Mouse (Mus musculus) liver, embryonic 14.5 days (tissue): Measurements from ENCODE around the gene Foxn3. TPM values are rescaled to one million over a fixed set of nuclear protein-coding genes. Genes with fewer than 3 reads are reported as not detected.

Experiments used
- ATAC-seq: fragments of 200-750 bp; cut with Nextera tagmentation; 2 replicates; pipeline ENCODE4 v1.8.0; 2017; ENCODE audit warnings: moderate number of reproducible peaks, mild to moderate bottlenecking, moderate library complexity; ENCODE audit not compliant: insufficient read depth
- DNase-seq, 3 experiments: peaks; one replicate each; pipeline ENCODE4 v3.0.0-alpha.2; 2012 to 2013; ENCODE audit warnings: low read depth in 3 of 3, low spot score in 3 of 3
- H3K27ac ChIP-seq: fragments of 300-500 bp; sonication (generic); 2 replicates; pipeline ENCODE4 v1.5.1; 2014; ENCODE audit warnings: moderate library complexity, mild to moderate bottlenecking, control low read depth, inconsistent platforms
- H3K27me3 ChIP-seq: fragments of 300-500 bp; sonication (generic); 2 replicates; pipeline ENCODE4 v1.6.1; 2014; ENCODE audit warnings: mild to moderate bottlenecking, low read length, moderate library complexity; ENCODE audit not compliant: control insufficient read depth, insufficient read depth
- H3K36me3 ChIP-seq: fragments of 300-500 bp; sonication (generic); replicated peaks from 2 replicates; pipeline ENCODE4 v1.6.1; 2014; ENCODE audit warnings: low read depth; ENCODE audit not compliant: control insufficient read depth, insufficient read depth
- H3K4me1 ChIP-seq, 2 experiments: fragments of 200-500 bp in 1 of 2; fragments of 300-500 bp in 1 of 2; sonication (generic) in 1 of 2; replicated peaks; 2 replicates each; pipeline ENCODE4 v1.6.1; 2012 to 2014; ENCODE audit warnings: antibody characterized with exemption in 1 of 2, inconsistent platforms in 1 of 2, low read length in 1 of 2; ENCODE audit not compliant: control insufficient read depth in 2 of 2, insufficient read depth in 2 of 2
- H3K4me2 ChIP-seq: fragments of 300-500 bp; sonication (generic); 2 replicates; pipeline ENCODE4 v1.6.1; 2014; ENCODE audit warnings: low read depth, mild to moderate bottlenecking, control low read depth, moderate library complexity
- H3K4me3 ChIP-seq, 2 experiments: fragments of 200-500 bp in 1 of 2; fragments of 300-500 bp in 1 of 2; sonication (generic) in 1 of 2; 2 replicates each; pipeline ENCODE4 v1.5.1; 2012 to 2014; ENCODE audit warnings: low read depth in 2 of 2, low read length in 2 of 2, mild to moderate bottlenecking in 2 of 2, control low read depth in 1 of 2, inconsistent platforms in 1 of 2, moderate library complexity in 1 of 2; ENCODE audit not compliant: insufficient read depth in 1 of 2
- H3K9ac ChIP-seq: fragments of 300-500 bp; sonication (generic); replicated peaks from 2 replicates; pipeline ENCODE4 v1.6.1; 2014; ENCODE audit warnings: mild to moderate bottlenecking, control low read depth, moderate library complexity
- H3K9me3 ChIP-seq: fragments of 300-500 bp; sonication (generic); 2 replicates; pipeline ENCODE4 v1.6.1; 2016; ENCODE audit warnings: low read length, mixed read lengths; ENCODE audit not compliant: control insufficient read depth
- CTCF ChIP-seq: IDR thresholded peaks from 2 replicates; pipeline ENCODE4 v1.5.1; 2016; ENCODE audit warnings: antibody characterized with exemption, low read depth, control low read depth
- EP300 ChIP-seq: IDR thresholded peaks from 2 replicates; pipeline ENCODE4 v1.6.1; 2016; ENCODE audit warnings: antibody characterized with exemption, low read depth
- WGBS: fragments of 180-500 bp; shearing (Covaris S2); extraction: QIAGEN DNeasy Blood & Tissue Kit; methylation state at CpG from one replicate; pipeline ENCODE4 v1.1.7; 2014; ENCODE audit not compliant: insufficient replicate concordance; 5-methylcytosine and 5-hydroxymethylcytosine counted together
- polyA plus RNA-seq, 2 experiments: library from polyadenylated mRNA; depleted of rRNA in 1 of 2; stranded (reverse) in 1 of 2; unstranded in 1 of 2; fragments of >200 nt; fragmentation: Nextera tagmentation in 1 of 2; extraction: Ambion mirVana in 1 of 2; gene quantifications; 2 replicates each; pipeline versions ENCODE4 v1.2.1 to v1.2.3; 2012 to 2014

Foxn3 gene
- polyA plus RNA-seq, 2 experiments: 2.7 to 13.6 TPM

DNA sequence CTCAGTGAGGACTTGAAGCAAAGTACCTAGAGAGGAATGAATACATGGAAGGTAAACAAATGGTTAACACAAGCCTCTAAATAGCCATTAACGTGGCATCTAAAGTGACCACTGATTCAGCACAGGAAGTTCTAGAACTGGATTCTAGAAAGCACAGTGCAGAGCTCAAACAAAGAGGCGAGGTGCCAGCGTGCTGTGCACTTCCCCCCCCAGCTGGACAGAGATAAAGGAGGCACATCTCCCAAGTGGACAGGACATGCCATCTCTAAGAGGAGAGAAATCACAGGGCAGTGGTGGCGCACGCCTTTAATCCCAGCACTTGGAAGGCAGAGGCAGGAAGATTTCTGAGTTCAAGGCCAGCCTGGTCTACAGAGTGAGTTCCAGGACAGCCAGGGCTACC lies 173.0 kb downstream of the Foxn3 start:
- H3K27me3 ChIP-seq: no peaks in the 10 kb centered on the region
- H3K4me2 ChIP-seq: no peak overlapping the region
- H3K4me1 ChIP-seq: peaks cover 9 to 20% of the 10 kb centered on the region in 2 experiments
- no peaks in the 10 kb centered on the region for H3K36me3 ChIP-seq
- no peak overlapping the region for H3K4me3 ChIP-seq
- TF ChIP-seq EP300: no peak
- TF ChIP-seq CTCF: no peak
- no peak for ATAC-seq
- WGBS: 57% methylated on average over 5 of the region's 5 CpGs
- no peaks in the 10 kb centered on the region for H3K9me3 ChIP-seq
- no peak overlapping the region for H3K27ac ChIP-seq
- no peak for DNase-seq
- H3K9ac ChIP-seq: no peak overlapping the region

GRCm38 (mm10) chr12:99389244-99389643 lies 174.1 kb downstream of the Foxn3 start:
- Histone ChIP-seq H3K36me3 (no peaks in the 10 kb centered on the region), H3K4me3 (no peak overlapping the region), H3K4me2 (no peak overlapping the region), H3K27me3 (no peaks in the 10 kb centered on the region), H3K9me3 (no peaks in the 10 kb centered on the region), H3K27ac (no peak overlapping the region), H3K4me1 (peaks cover 5 to 15% of the 10 kb centered on the region in 2 experiments; a peak in 3 of 4 replicates), H3K9ac (no peak overlapping the region)
- WGBS: 85% methylated on average over 7 of the region's 7 CpGs
- no peak for DNase-seq
- TF ChIP-seq CTCF (no peak), EP300 (no peak)
- no peak for ATAC-seq

DNA sequence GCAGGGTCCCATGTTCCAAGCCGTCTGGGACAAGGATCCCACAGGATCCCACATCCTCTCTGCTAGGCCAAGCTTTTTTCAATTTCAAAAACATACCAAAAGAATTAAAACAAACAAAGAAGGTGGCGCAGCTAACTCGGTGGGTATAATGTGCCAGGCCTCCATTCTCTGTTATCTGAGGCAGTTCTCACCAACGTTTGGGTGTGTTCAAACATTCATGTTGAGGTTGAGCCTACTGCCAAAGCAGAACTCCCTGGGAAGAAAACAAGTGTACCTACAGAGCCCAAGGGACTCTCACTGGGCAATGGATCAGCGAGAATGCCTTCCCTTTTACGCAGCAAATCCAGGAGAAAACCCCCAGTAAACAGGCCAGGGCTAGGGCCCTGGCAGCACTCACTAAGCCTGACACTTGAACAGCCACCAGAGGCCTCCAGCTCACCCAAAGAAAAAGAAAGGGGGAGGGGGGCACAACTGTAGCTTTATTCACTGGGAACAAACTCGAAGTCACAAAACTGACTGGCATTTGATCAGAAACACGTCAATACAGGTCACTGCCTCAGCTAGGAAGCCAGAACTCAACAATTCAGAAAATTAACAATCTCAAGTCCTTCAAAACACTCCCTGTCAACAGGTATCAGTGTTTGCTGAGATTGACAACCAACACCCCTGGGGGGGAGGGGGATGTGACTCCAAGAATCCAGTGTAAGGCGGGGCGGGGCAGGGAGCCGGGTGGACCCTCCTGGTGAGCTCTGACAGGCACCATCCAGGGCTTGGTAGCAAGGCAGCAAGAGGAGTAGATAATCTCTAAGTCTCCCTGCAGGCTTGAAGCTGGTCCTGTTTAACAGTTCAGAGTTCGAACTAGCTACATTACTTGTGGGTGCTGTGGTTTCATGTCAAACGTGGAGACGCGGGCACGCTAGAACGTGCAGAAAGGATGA lies 177.2 kb downstream of the Foxn3 start:
- Histone ChIP-seq H3K4me1 (peaks cover 1 to 11% of the 10 kb centered on the region in 2 experiments; a peak in 3 of 4 replicates), H3K27ac (no peak overlapping the region), H3K9ac (no peak overlapping the region), H3K9me3 (no peaks in the 10 kb centered on the region), H3K4me3 (no peak overlapping the region), H3K27me3 (no peaks in the 10 kb centered on the region), H3K4me2 (no peak overlapping the region), H3K36me3 (no peaks in the 10 kb centered on the region)
- no peak for ATAC-seq
- WGBS: 58% methylated on average over 17 of the region's 17 CpGs
- DNase-seq: no peak
- TF ChIP-seq EP300 (no peak), CTCF (no peak)

- 79% methylated on average over 4 of the region's 4 CpGs for WGBS
- ATAC-seq (no peak), DNase-seq (no peak)
- H3K27me3 ChIP-seq: no peaks in the 10 kb centered on the region
- no peak overlapping the region for H3K4me3 ChIP-seq
- no peak overlapping the region for H3K4me2 ChIP-seq
- TF ChIP-seq EP300 (no peak), CTCF (no peak)
- no peaks in the 10 kb centered on the region for H3K9me3 ChIP-seq
- no peak overlapping the region for H3K9ac ChIP-seq
- H3K27ac ChIP-seq: no peak overlapping the region
- H3K36me3 ChIP-seq: no peaks in the 10 kb centered on the region
- H3K4me1 ChIP-seq: peaks cover 5 to 13% of the 10 kb centered on the region in 2 experiments; a peak in 3 of 4 replicates
These were observed 178.3 kb downstream of the Foxn3 start for GRCm38 (mm10) chr12:99385073-99385472.

GRCm38 (mm10) chr12:99381317-99381716 lies 182.1 kb downstream of the Foxn3 start:
- no peak overlapping the region for H3K27ac ChIP-seq
- no peak overlapping the region for H3K9ac ChIP-seq
- no peaks in the 10 kb centered on the region for H3K9me3 ChIP-seq
- no peak overlapping the region for H3K4me2 ChIP-seq
- DNase-seq: no peak
- ATAC-seq: peak; percentile 53
- no peak overlapping the region for H3K4me3 ChIP-seq
- 51% methylated on average over 9 of the region's 9 CpGs for WGBS
- H3K36me3 ChIP-seq: no peaks in the 10 kb centered on the region
- peaks cover 5 to 19% of the 10 kb centered on the region in 2 experiments; a peak in 3 of 4 replicates for H3K4me1 ChIP-seq
- H3K27me3 ChIP-seq: no peaks in the 10 kb centered on the region
- TF ChIP-seq EP300 (no peak), CTCF (no peak)
